Mouse (Mus musculus): ENCODE measurements at regions not wholly inside any gene's neighbourhood (a gene's known extent, or its start where the extent isn't known, plus 50 kb on each side); places are given as distances from the start of the nearest gene placed in this dataset.

- no peak for DNase-seq
Measured at GRCm38 (mm10) chr2:75352564-75352963, 306.5 kb upstream of the Hnrnpa3 start.

- DNase-seq, result no peak
Measured at GRCm38 (mm10) chr2:75356691-75357375, 302.2 kb upstream of the Hnrnpa3 start.

- DNase-seq, result no peak
Measured at GRCm38 (mm10) chr2:75357516-75357915, 301.5 kb upstream of the Hnrnpa3 start.

- DNase-seq, result no peak
Measured at GRCm38 (mm10) chr2:75360936-75361335, 298.1 kb upstream of the Hnrnpa3 start.

- no peak for DNase-seq
Measured at GRCm38 (mm10) chr2:75376666-75377065, 282.4 kb upstream of the Hnrnpa3 start.

GRCm38 (mm10) chr2:75385551-75386263, 273.4 kb upstream of the Hnrnpa3 start:
- DNase-seq, result no peak

- no peak for DNase-seq
Measured at GRCm38 (mm10) chr2:75386636-75387035, 272.4 kb upstream of the Hnrnpa3 start.

GRCm38 (mm10) chr2:75392041-75392440, 267.0 kb upstream of the Hnrnpa3 start:
- DNase-seq, result no peak

- no peak for DNase-seq
Measured at GRCm38 (mm10) chr2:75394928-75395673, 264.0 kb upstream of the Hnrnpa3 start.

- no peak for DNase-seq
Measured at GRCm38 (mm10) chr2:75396016-75396415, 263.0 kb upstream of the Hnrnpa3 start.

GRCm38 (mm10) chr2:75400291-75400870, 258.7 kb upstream of the Hnrnpa3 start:
- no peak for DNase-seq

GRCm38 (mm10) chr2:75403791-75404190, 255.3 kb upstream of the Hnrnpa3 start:
- no peak for DNase-seq

- DNase-seq, result no peak
Measured at GRCm38 (mm10) chr2:75405524-75406214, 253.4 kb upstream of the Hnrnpa3 start.

GRCm38 (mm10) chr2:75406721-75407455, 252.2 kb upstream of the Hnrnpa3 start:
- DNase-seq, result no peak

GRCm38 (mm10) chr2:75407560-75407959, 251.5 kb upstream of the Hnrnpa3 start:
- no peak for DNase-seq

- DNase-seq, result no peak
Measured at GRCm38 (mm10) chr2:75408016-75408415, 251.0 kb upstream of the Hnrnpa3 start.

GRCm38 (mm10) chr2:75409806-75410205, 249.3 kb upstream of the Hnrnpa3 start:
- no peak for DNase-seq

- no peak for DNase-seq
Measured at GRCm38 (mm10) chr2:75412735-75413134, 246.3 kb upstream of the Hnrnpa3 start.

- DNase-seq, result no peak
Measured at GRCm38 (mm10) chr2:75418689-75419088, 240.4 kb upstream of the Hnrnpa3 start.

- DNase-seq, result no peak
Measured at GRCm38 (mm10) chr2:75419142-75419541, 239.9 kb upstream of the Hnrnpa3 start.

- no peak for DNase-seq
Measured at GRCm38 (mm10) chr2:75422798-75423685, 236.0 kb upstream of the Hnrnpa3 start.

Measured in cerebellum, adult 9-10 months (tissue).